Mouse (Mus musculus): ENCODE measurements around the gene Pald1.

Pald1 gene

GRCm38 (mm10) chr10:61277918-61278674, 105.2 kb downstream of the Pald1 start:
- DNase-seq (ENCODE audit: low spot score) = no peak

GRCm38 (mm10) chr10:61277051-61277450, 106.3 kb downstream of the Pald1 start:
- no peak for DNase-seq (ENCODE audit: low spot score)

GRCm38 (mm10) chr10:61275669-61276110, 107.6 kb downstream of the Pald1 start:
- DNase-seq (ENCODE audit: low spot score) = no peak

- DNase-seq (ENCODE audit: low spot score) = no peak
Measured at GRCm38 (mm10) chr10:61274532-61274931, 108.8 kb downstream of the Pald1 start.

GRCm38 (mm10) chr10:61273844-61274215, 109.5 kb downstream of the Pald1 start:
- no peak for DNase-seq (ENCODE audit: low spot score)

- DNase-seq (ENCODE audit: low spot score) = no peak
Measured at GRCm38 (mm10) chr10:61273081-61273843, 110.1 kb downstream of the Pald1 start, which contains the start of gene Adamts14. Gene Adamts14, minus strand, starts transcription at chr10:61273438.

GRCm38 (mm10) chr10:61272631-61273030, 110.7 kb downstream of the Pald1 start:
- DNase-seq (ENCODE audit: low spot score) = no peak

GRCm38 (mm10) chr10:61272089-61272626, 111.2 kb downstream of the Pald1 start:
- no peak for DNase-seq (ENCODE audit: low spot score)

All from ovary, adult 18-20 months (tissue).